Mouse (Mus musculus) neural tube, embryonic 11.5 days (tissue): ENCODE measurements around the gene Adam17. TPM values are rescaled to one million over a fixed set of nuclear protein-coding genes. Genes with fewer than 3 reads are reported as not detected.
A peak's percentile ranks its signal among the peaks of the same experiment; 100 is the strongest.

Experiments used
- ATAC-seq: fragments of 200-750 bp; cut with Nextera tagmentation; 2 replicates; pipeline ENCODE4 v1.8.0; 2017; ENCODE audit warnings: moderate number of reproducible peaks, mild to moderate bottlenecking, moderate TSS enrichment, moderate library complexity; ENCODE audit not compliant: insufficient read depth, low FRiP score, low TSS enrichment
- DNase-seq: peaks from one replicate; pipeline ENCODE4 v3.0.0-alpha.2; 2015; ENCODE audit warnings: low spot score
- H3K27ac ChIP-seq: fragments of 300-500 bp; sonication (generic); 2 replicates; pipeline ENCODE4 v1.5.1; 2014; ENCODE audit warnings: low read depth, mild to moderate bottlenecking, low read length
- H3K27me3 ChIP-seq: fragments of 300-500 bp; sonication (generic); 2 replicates; pipeline ENCODE4 v1.6.1; 2014; ENCODE audit warnings: mild to moderate bottlenecking, low read length, mixed read lengths; ENCODE audit not compliant: control insufficient read depth, insufficient read depth
- H3K36me3 ChIP-seq: fragments of 300-500 bp; sonication (generic); 2 replicates; pipeline ENCODE4 v1.6.1; 2014; ENCODE audit warnings: mild to moderate bottlenecking, low read length, moderate library complexity, mixed read lengths; ENCODE audit not compliant: control insufficient read depth, insufficient read depth
- H3K4me1 ChIP-seq: fragments of 300-500 bp; sonication (generic); 2 replicates; pipeline ENCODE4 v1.6.1; 2014; ENCODE audit warnings: low read length, mixed read lengths; ENCODE audit not compliant: control insufficient read depth, insufficient read depth
- H3K4me2 ChIP-seq: fragments of 300-500 bp; sonication (generic); 2 replicates; pipeline ENCODE4 v1.6.1; 2014; ENCODE audit warnings: low read depth, mild to moderate bottlenecking, moderate library complexity
- H3K4me3 ChIP-seq: fragments of 300-500 bp; sonication (generic); 2 replicates; pipeline ENCODE4 v1.5.1; 2014; ENCODE audit warnings: low read depth, low read length
- H3K9ac ChIP-seq: fragments of 300-500 bp; sonication (generic); 2 replicates; pipeline ENCODE4 v1.6.1; 2014; ENCODE audit warnings: mild to moderate bottlenecking, low read length
- H3K9me3 ChIP-seq: fragments of 300-500 bp; sonication (generic); 2 replicates; pipeline ENCODE4 v1.6.1; 2016; ENCODE audit warnings: low read length; ENCODE audit not compliant: control insufficient read depth
- WGBS: fragments of 180-500 bp; shearing (Covaris S2); extraction: QIAGEN DNeasy Blood & Tissue Kit; methylation state at CpG from one replicate; pipeline ENCODE4 v1.1.7; 2014; 5-methylcytosine and 5-hydroxymethylcytosine counted together
- polyA plus RNA-seq: library from polyadenylated mRNA; unstranded; fragments of >200 nt; fragmentation: Nextera tagmentation; extraction: Ambion mirVana; gene quantifications from 2 replicates; pipeline ENCODE4 v1.2.1, GENCODE M21; 2014

The Adam17 gene
- 37.0 TPM in 2 replicates for polyA plus RNA-seq

- Histone ChIP-seq H3K27ac (peak within 1 kb of the TSS; percentile 89), H3K36me3 (no peaks in the 10 kb centered on the region), H3K4me3 (peak within 1 kb of the TSS; percentile 81), H3K9ac (peak within 1 kb of the TSS; percentile 87), H3K27me3 (no peaks in the 10 kb centered on the region), H3K4me2 (peak within 1 kb of the TSS; percentile 81), H3K4me1 (0 out of 2 replicates have a peak, but pooled peaks cover 3% of the 10 kb centered on the region), H3K9me3 (no peaks in the 10 kb centered on the region)
- under 1% methylated on average over 55 of the region's 55 CpGs for WGBS
- peak; percentile 97 for ATAC-seq
- peak; percentile 98 for DNase-seq
These were observed at the start of gene Adam17 for GRCm38 (mm10) chr12:21373100-21373819. Adam17 (minus strand) TSS chr12:21373632.

GRCm38 (mm10) chr12:21418621-21419131 is 45.2 kb upstream of the Adam17 start:
- WGBS = 33% methylated on average over 11 of the region's 11 CpGs
- H3K9ac ChIP-seq = 0 out of 2 replicates have a peak overlapping the region, but pooled peaks have one; percentile 1
- 0 out of 2 replicates have a peak overlapping the region, but pooled peaks have one; percentile 92 for H3K4me3 ChIP-seq

GRCm38 (mm10) chr12:21418083-21418482 is 44.7 kb upstream of the Adam17 start:
- 11% methylated on average over 10 of the region's 10 CpGs for WGBS
- Histone ChIP-seq H3K36me3 (peaks cover 12% of the 10 kb centered on the region), H3K27me3 (no peaks in the 10 kb centered on the region), H3K4me3 (peak overlapping the region; percentile 92), H3K9ac (peak overlapping the region; percentile 61), H3K4me1 (peaks cover 4% of the 10 kb centered on the region; the same call in 1 of the 2 replicates), H3K27ac (peak overlapping the region; percentile 100), H3K4me2 (peak overlapping the region; percentile 57), H3K9me3 (peaks cover 3% of the 10 kb centered on the region; the same call in 1 of the 2 replicates)
- DNase-seq (no peak), ATAC-seq (no peak)

More at GRCm38 (mm10) chr12:21418621-21419131, 45.2 kb upstream of the Adam17 start:
- Histone ChIP-seq H3K36me3 (peaks cover 7% of the 10 kb centered on the region), H3K4me2 (peak overlapping the region; percentile 57; the same call in 1 of the 2 replicates), H3K27me3 (no peaks in the 10 kb centered on the region), H3K4me1 (peaks cover 4% of the 10 kb centered on the region; the same call in 1 of the 2 replicates), H3K27ac (no peak overlapping the region), H3K9me3 (no peaks in the 10 kb centered on the region)
- ATAC-seq = no peak
- DNase-seq = no peak

GRCm38 (mm10) chr12:21417100-21418070 is 44.0 kb upstream of the Adam17 start, which contains the start of gene Ywhaq:
Ywhaq (minus strand) TSS chr12:21417637.
- H3K4me1 ChIP-seq = peaks cover 4% of the 10 kb centered on the region; the same call in 1 of the 2 replicates
- WGBS = under 1% methylated on average over 86 of the region's 103 CpGs

DNA sequence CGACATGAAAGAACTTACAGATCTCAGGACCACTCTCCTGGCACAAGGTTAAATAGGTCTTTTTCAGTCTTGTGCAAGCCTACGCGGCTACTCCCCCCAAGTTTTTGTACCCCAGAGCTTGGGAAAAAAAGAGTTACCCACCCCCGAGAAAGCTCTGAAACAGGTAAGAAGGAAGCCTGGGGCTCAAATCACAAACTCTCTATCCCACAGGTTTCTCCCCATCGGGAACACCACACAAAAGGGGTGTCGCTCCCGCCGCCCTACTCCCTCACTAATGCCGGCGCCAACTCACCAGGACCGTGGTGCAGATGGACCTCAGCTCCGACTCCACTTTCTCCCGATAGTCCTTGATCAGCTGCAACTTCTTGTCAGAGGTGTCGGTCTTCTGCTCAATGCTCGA is 43.1 kb upstream of the Adam17 start:
- peaks cover 4% of the 10 kb centered on the region; the same call in 1 of the 2 replicates for H3K4me1 ChIP-seq
- WGBS = 1% methylated on average over 13 of the region's 15 CpGs
- peak overlapping the region; percentile 99 for H3K9ac ChIP-seq
- H3K4me2 ChIP-seq = peak overlapping the region; percentile 80
- H3K4me3 ChIP-seq = peak overlapping the region; percentile 92
- no peaks in the 10 kb centered on the region for H3K27me3 ChIP-seq
- H3K36me3 ChIP-seq = peaks cover 24% of the 10 kb centered on the region
- no peak overlapping the region for H3K27ac ChIP-seq
- H3K9me3 ChIP-seq = peaks cover 3% of the 10 kb centered on the region; the same call in 1 of the 2 replicates
- DNase-seq = peak; percentile 31
- ATAC-seq = no peak

More at GRCm38 (mm10) chr12:21417100-21418070, 44.0 kb upstream of the Adam17 start, which contains the start of gene Ywhaq:
- Histone ChIP-seq H3K4me2 (peak within 1 kb of the TSS; percentile 80), H3K9ac (peak within 1 kb of the TSS; percentile 99), H3K4me3 (peak within 1 kb of the TSS; percentile 92), H3K27me3 (no peaks in the 10 kb centered on the region), H3K27ac (peak within 1 kb of the TSS; percentile 100), H3K9me3 (peaks cover 3% of the 10 kb centered on the region; the same call in 1 of the 2 replicates), H3K36me3 (peaks cover 18% of the 10 kb centered on the region)
- peak; percentile 100 for ATAC-seq
- peak; percentile 99 for DNase-seq

DNA sequence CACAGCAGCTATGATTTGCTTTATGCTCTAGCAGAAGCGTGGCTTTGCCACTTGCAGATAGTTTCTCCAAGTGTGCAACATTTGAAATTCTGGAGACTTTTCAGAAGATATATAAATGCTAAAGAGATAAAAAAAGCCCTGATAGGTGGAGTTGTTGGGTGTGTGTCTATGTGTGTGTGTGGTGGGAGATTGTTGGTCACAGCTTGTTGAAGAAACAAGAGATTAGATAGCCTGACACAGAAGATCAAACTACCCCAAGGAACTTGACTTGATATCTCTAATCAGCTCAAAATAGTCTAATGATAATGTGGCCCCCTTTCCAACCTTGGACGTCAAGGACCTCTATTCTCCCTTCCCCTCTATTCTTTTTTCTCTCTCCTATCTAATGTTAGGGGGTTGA is 37.2 kb upstream of the Adam17 start:
- ATAC-seq = no peak
- H3K4me1 ChIP-seq = peaks cover 4% of the 10 kb centered on the region; the same call in 1 of the 2 replicates
- peaks cover 3% of the 10 kb centered on the region; the same call in 1 of the 2 replicates for H3K9me3 ChIP-seq
- H3K36me3 ChIP-seq = peaks cover 52% of the 10 kb centered on the region
- WGBS = 93% methylated on average over 2 of the region's 2 CpGs
- H3K4me2 ChIP-seq = no peak overlapping the region
- no peak for DNase-seq
- no peak overlapping the region for H3K9ac ChIP-seq
- H3K27me3 ChIP-seq = no peaks in the 10 kb centered on the region
- H3K4me3 ChIP-seq = no peak overlapping the region
- H3K27ac ChIP-seq = no peak overlapping the region

- Histone ChIP-seq H3K27ac (no peak overlapping the region), H3K4me2 (no peak overlapping the region), H3K4me3 (no peak overlapping the region), H3K4me1 (no peaks in the 10 kb centered on the region), H3K9me3 (peaks cover 3% of the 10 kb centered on the region; the same call in 1 of the 2 replicates), H3K36me3 (peaks cover 47% of the 10 kb centered on the region), H3K9ac (no peak overlapping the region), H3K27me3 (no peaks in the 10 kb centered on the region)
- 98% methylated on average over 3 of the region's 3 CpGs for WGBS
- no peak for ATAC-seq
- no peak for DNase-seq
These were observed 36.2 kb upstream of the Adam17 start for GRCm38 (mm10) chr12:21409651-21410050.
